Mouse (Mus musculus) embryonic fibroblast, embryonic 13.5 days (primary cell): ENCODE measurements around the gene Arhgap28.

Experiments used
- CTCF ChIP-seq: IDR thresholded peaks from 2 replicates; pipeline ENCODE4 v1.5.1; 2011; ENCODE audit warnings: mild to moderate bottlenecking, control low read depth, low read length, moderate library complexity, borderline replicate concordance; ENCODE audit not compliant: insufficient read depth
- POLR2A ChIP-seq: IDR thresholded peaks from 2 replicates; pipeline ENCODE4 v1.6.1; 2011; ENCODE audit warnings: low read depth, mild to moderate bottlenecking, control low read depth, low read length, moderate library complexity

DNA sequence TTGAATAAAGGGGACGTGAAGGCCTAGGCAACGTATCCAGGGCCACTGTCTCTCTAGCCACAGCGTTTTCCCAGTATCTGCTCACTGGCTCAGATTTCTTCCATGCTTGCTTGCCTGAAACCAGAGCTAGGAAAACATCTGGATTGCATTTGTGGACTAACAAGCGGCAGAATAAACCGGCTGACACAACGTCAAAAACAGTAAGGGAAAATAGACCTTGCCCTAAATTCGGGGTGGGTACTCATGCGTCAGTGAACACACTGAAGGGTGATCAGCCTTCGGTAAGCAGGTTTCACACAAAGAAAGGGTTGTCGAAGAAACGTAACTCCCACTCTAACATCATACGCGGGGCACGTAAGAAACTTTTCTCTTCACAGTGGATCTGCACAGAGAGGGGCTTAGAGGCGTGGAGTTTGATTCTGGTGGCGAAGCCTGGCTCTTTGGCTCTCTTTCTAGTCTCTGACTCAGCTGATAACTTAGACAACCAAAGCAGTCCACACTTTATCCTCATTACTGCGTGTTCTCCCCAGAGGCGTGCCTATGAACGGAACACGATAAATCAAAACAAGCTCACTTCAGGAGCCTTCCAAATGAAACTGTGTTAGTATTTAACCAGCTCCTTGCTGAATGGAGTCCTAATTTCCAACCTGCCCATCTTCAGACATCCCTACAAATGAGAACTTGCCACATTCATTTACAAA, 137.2 kb downstream of the Arhgap28 start:
- no peak for TF ChIP-seq CTCF
- no peak for TF ChIP-seq POLR2A
